ENCODE assay signal across 9 mouse cellular contexts in genomic region chr8:104630574-104630973, GRCm38 (mm10). TPM values are rescaled to one million over a fixed set of nuclear protein-coding genes. Genes with fewer than 3 reads are reported as not detected.
DNase-seq lines count a peak whose midpoint lies in the region; ATAC-seq and TF ChIP-seq lines count a peak whose summit lies in the region.
"Had no signal": no experiment of that assay in that cellular context is flagged by ENCODE, and none has a peak within 500 bp of the region (broad histone marks: within the 10 kb centered on the region; RNA-seq: fewer than 3 reads in every experiment).

No protein-coding gene starts in this region.

- WGBS in lung, adult 2 months, result 2% methylated on average over 36 of the region's 36 CpGs
- 1% methylated on average over 36 of the region's 36 CpGs for WGBS in heart, embryonic 11.5 days (ENCODE audit: insufficient replicate concordance)
- under 1% methylated on average over 36 of the region's 36 CpGs for WGBS in midbrain, embryonic 13.5 days

- peaks cover 5% of the 10 kb centered on the region; the same call in 1 of the 2 replicates for H3K36me3 ChIP-seq in heart, embryonic 11.5 days (ENCODE audit: control insufficient read depth, insufficient read depth, low read length)
- peaks cover 8% of the 10 kb centered on the region for H3K36me3 ChIP-seq in midbrain, embryonic 13.5 days

- H3K4me2 ChIP-seq in heart, embryonic 11.5 days, result peak overlapping the region; percentile 76
- H3K4me2 ChIP-seq in midbrain, embryonic 13.5 days (replicated peaks), result peak overlapping the region; percentile 55

- DNase-seq in lung, adult 2 months, result no peak
- DNase-seq in lung, postnatal 14 days, result no peak
- DNase-seq in adrenal gland, postnatal 14 days, result peak; percentile 51
- peak; percentile 21 to 61 for DNase-seq in kidney, postnatal 25 days
- peak; percentile 61 for DNase-seq in thymus, postnatal 4 days
- DNase-seq in layer of hippocampus, postnatal 14 days (ENCODE audit: low spot score in 2 of 2), result no peak

- no peak for ATAC-seq in heart, embryonic 11.5 days (replicated peaks; ENCODE audit: insufficient number of reproducible peaks, low FRiP score, low TSS enrichment)
- peak; percentile 32 for ATAC-seq in midbrain, embryonic 13.5 days

- H3K4me3 ChIP-seq in lung, adult 2 months (replicated peaks; ENCODE audit: extremely low read depth, low read depth, low read length), result peak overlapping the region; percentile 52
- peak overlapping the region; percentile 77 for H3K4me3 ChIP-seq in heart, embryonic 11.5 days (ENCODE audit: low read depth, low read length)
- H3K4me3 ChIP-seq in midbrain, embryonic 13.5 days (replicated peaks), result peak overlapping the region; percentile 32

- no peaks in the 10 kb centered on the region for H3K27me3 ChIP-seq in heart, embryonic 11.5 days (ENCODE audit: control insufficient read depth, insufficient read depth, low read length)
- H3K27me3 ChIP-seq in midbrain, embryonic 13.5 days, result peaks cover 30% of the 10 kb centered on the region

- H3K9me3 ChIP-seq in heart, embryonic 11.5 days (replicated peaks; ENCODE audit: control insufficient read depth, low read length), result no peaks in the 10 kb centered on the region
- H3K9me3 ChIP-seq in midbrain, embryonic 13.5 days, result no peaks in the 10 kb centered on the region

- H3K27ac ChIP-seq in heart, embryonic 11.5 days (ENCODE audit: low read depth, low read length), result peak overlapping the region; percentile 92
- H3K27ac ChIP-seq in midbrain, embryonic 13.5 days, result no peak overlapping the region

- H3K4me1 ChIP-seq in lung, adult 2 months (ENCODE audit: control insufficient read depth, insufficient read depth, low read length), result peaks cover 4% of the 10 kb centered on the region; the same call in 1 of the 2 replicates
- peaks cover 31% of the 10 kb centered on the region for H3K4me1 ChIP-seq in heart, embryonic 11.5 days (ENCODE audit: control insufficient read depth, insufficient read depth, low read length)
- peaks cover 10% of the 10 kb centered on the region for H3K4me1 ChIP-seq in midbrain, embryonic 13.5 days (replicated peaks)

- H3K9ac ChIP-seq in heart, embryonic 11.5 days (ENCODE audit: low read depth, low read length), result peak overlapping the region; percentile 93
- peak overlapping the region; percentile 36; the same call in 1 of the 2 replicates for H3K9ac ChIP-seq in midbrain, embryonic 13.5 days (replicated peaks)

- TF ChIP-seq CTCF in lung, adult 2 months (IDR thresholded peaks at IDR 0.05; ENCODE audit: insufficient read depth, low read length), result no peak

- TF ChIP-seq POLR2A in lung, adult 2 months (IDR thresholded peaks at IDR 0.05; ENCODE audit: borderline replicate concordance, extremely low read depth, low read depth, low read length), result no peak

RNA-seq across cellular contexts. Expression of gene Rrad, which starts 0.6 kb away (rescaled TPM):
- 10.9 and 19.5 TPM in 2 replicates for polyA plus RNA-seq in lung, adult 2 months (2012; rRNA removed)
- total RNA-seq in adrenal gland, postnatal 14 days (2021), result 2.4 and 5.1 TPM in 2 replicates
- polyA plus RNA-seq in heart, embryonic 11.5 days (2014; fragmentation: Nextera tagmentation; extraction: Ambion mirVana), result 300 and 328 TPM in 2 replicates
- 2.8 and 3.3 TPM in 2 replicates for polyA plus RNA-seq in midbrain, embryonic 13.5 days (2015; fragmentation: Nextera tagmentation; extraction: Ambion mirVana)
- 1 to 10 TPM; 2.1 to 3.3 TPM for total RNA-seq in layer of hippocampus, postnatal 14 days (2021)

RNA-seq across cellular contexts. Expression of gene Cdh16, which starts 6.4 kb away (rescaled TPM):
- polyA plus RNA-seq in lung, adult 2 months (2012; rRNA removed), result 9.6 and 16.2 TPM in 2 replicates
- total RNA-seq in adrenal gland, postnatal 14 days (2021), result not detected in 2 replicates
- polyA plus RNA-seq in heart, embryonic 11.5 days (2014; fragmentation: Nextera tagmentation; extraction: Ambion mirVana), result 14.5 and 16.4 TPM in 2 replicates
- not detected in 2 replicates for polyA plus RNA-seq in midbrain, embryonic 13.5 days (2015; fragmentation: Nextera tagmentation; extraction: Ambion mirVana)
- not detected for total RNA-seq in layer of hippocampus, postnatal 14 days (2021)
- total RNA-seq: layer of hippocampus, postnatal 10 days had no signal

RNA-seq across cellular contexts. Expression of gene Ciao2b, which starts 11.2 kb away (rescaled TPM):
- 34.7 and 35.3 TPM in 2 replicates for polyA plus RNA-seq in lung, adult 2 months (2012; rRNA removed)
- 39.3 and 47.6 TPM in 2 replicates for total RNA-seq in adrenal gland, postnatal 14 days (2021)
- polyA plus RNA-seq in heart, embryonic 11.5 days (2014; fragmentation: Nextera tagmentation; extraction: Ambion mirVana), result 189 and 199 TPM in 2 replicates
- 137 and 141 TPM in 2 replicates for polyA plus RNA-seq in midbrain, embryonic 13.5 days (2015; fragmentation: Nextera tagmentation; extraction: Ambion mirVana)
- total RNA-seq in layer of hippocampus, postnatal 14 days (2021), result 10 to 100 TPM; 26.1 to 28.2 TPM

RNA-seq across cellular contexts. Expression of gene Pdp2, which starts 39.3 kb away (rescaled TPM):
- polyA plus RNA-seq in lung, adult 2 months (2012; rRNA removed), result 3.4 and 4.4 TPM in 2 replicates
- total RNA-seq in adrenal gland, postnatal 14 days (2021), result 37.2 and 38.0 TPM in 2 replicates
- 9.5 and 10.2 TPM in 2 replicates for polyA plus RNA-seq in heart, embryonic 11.5 days (2014; fragmentation: Nextera tagmentation; extraction: Ambion mirVana)
- polyA plus RNA-seq in midbrain, embryonic 13.5 days (2015; fragmentation: Nextera tagmentation; extraction: Ambion mirVana), result 17.4 and 19.8 TPM in 2 replicates
- total RNA-seq in layer of hippocampus, postnatal 14 days (2021), result 1 to 10 TPM; 8.4 to 9.3 TPM

Comparison
In these comparisons a context has a peak if more than half of its experiments do, and no peak if none do; other contexts are left out.
1. DNase-seq: peak in adrenal gland, postnatal 14 days (single experiment), kidney, postnatal 25 days (2 of 2) and thymus, postnatal 4 days (single experiment); none in lung, adult 2 months (single experiment), lung, postnatal 14 days (single experiment) and layer of hippocampus, postnatal 14 days (0 of 2).
2. RNA of gene Rrad, which starts 0.6 kb away (polyA plus RNA-seq): 300 to 328 TPM in heart, embryonic 11.5 days; 10.9 to 19.5 TPM in lung, adult 2 months and 2.8 to 3.3 TPM in midbrain, embryonic 13.5 days; every median in the first group is over 10 times any median in the second.
3. RNA of gene Cdh16, which starts 6.4 kb away (polyA plus RNA-seq): 9.6 to 16.2 TPM in lung, adult 2 months and 14.5 to 16.4 TPM in heart, embryonic 11.5 days; not detected in midbrain, embryonic 13.5 days; every median in the first group is over 10 times any median in the second.
4. Peak in every context shown above with its lines, with median percentiles within 50 percentile points of each other: H3K4me3 ChIP-seq.